Mouse (Mus musculus) intestine, embryonic 14.5 days (tissue): ENCODE measurements around the gene Zmpste24. TPM values are rescaled to one million over a fixed set of nuclear protein-coding genes. Genes with fewer than 3 reads are reported as not detected.
A peak's percentile ranks its signal among the peaks of the same experiment; 100 is the strongest.

Experiments
- ATAC-seq: fragments of 200-750 bp; cut with Nextera tagmentation; replicated peaks from 2 replicates; pipeline ENCODE4 v1.8.0; 2017; ENCODE audit warnings: low read depth, moderate number of reproducible peaks, moderate TSS enrichment, moderate library complexity; ENCODE audit not compliant: low FRiP score, low TSS enrichment
- DNase-seq: peaks from one replicate; pipeline ENCODE4 v3.0.0-alpha.2; 2018; ENCODE audit warnings: low spot score
- H3K27ac ChIP-seq: fragments of 300-500 bp; sonication (generic); 2 replicates; pipeline ENCODE4 v1.5.1; 2014; ENCODE audit warnings: low read depth, mild to moderate bottlenecking, control low read depth
- H3K27me3 ChIP-seq: fragments of 300-500 bp; sonication (generic); replicated peaks from 2 replicates; pipeline ENCODE4 v1.6.1; 2014; ENCODE audit warnings: low read length, control low read depth; ENCODE audit not compliant: control insufficient read depth, insufficient read depth
- H3K36me3 ChIP-seq: fragments of 300-500 bp; sonication (generic); 2 replicates; pipeline ENCODE4 v1.6.1; 2014; ENCODE audit warnings: low read length, control low read depth; ENCODE audit not compliant: control insufficient read depth, insufficient read depth
- H3K4me1 ChIP-seq: fragments of 300-500 bp; sonication (generic); replicated peaks from 2 replicates; pipeline ENCODE4 v1.6.1; 2014; ENCODE audit warnings: low read length, control low read depth, mixed read lengths; ENCODE audit not compliant: control insufficient read depth, insufficient read depth
- H3K4me2 ChIP-seq: fragments of 300-500 bp; sonication (generic); 2 replicates; pipeline ENCODE4 v1.6.1; 2014; ENCODE audit warnings: low read length
- H3K4me3 ChIP-seq: fragments of 300-500 bp; sonication (generic); 2 replicates; pipeline ENCODE4 v1.5.1; 2014; ENCODE audit warnings: low read depth, low read length, control low read depth, mixed read lengths
- H3K9ac ChIP-seq: fragments of 300-500 bp; sonication (generic); 2 replicates; pipeline ENCODE4 v1.6.1; 2014; ENCODE audit warnings: mild to moderate bottlenecking, low read length
- H3K9me3 ChIP-seq: fragments of 300-500 bp; sonication (generic); 2 replicates; pipeline ENCODE4 v1.6.1; 2016; ENCODE audit warnings: low read length, control low read depth; ENCODE audit not compliant: control insufficient read depth
- WGBS: fragments of 180-500 bp; shearing (Covaris S2); extraction: QIAGEN DNeasy Blood & Tissue Kit; methylation state at CpG from one replicate; pipeline ENCODE4 v1.1.7; 2014; 5-methylcytosine and 5-hydroxymethylcytosine counted together
- polyA plus RNA-seq: library from polyadenylated mRNA; unstranded; fragments of >200 nt; fragmentation: Nextera tagmentation; extraction: Ambion mirVana; gene quantifications from 2 replicates; pipeline ENCODE4 v1.2.1, GENCODE M21; 2014

The Zmpste24 gene
- polyA plus RNA-seq, 1 experiment from 2014 or later = 28.4 TPM

- WGBS = 68% methylated on average over 1 of the region's 1 CpGs
Measured at GRCm38 (mm10) chr4:121028146-121028545, 69.9 kb downstream of the Zmpste24 start.

GRCm38 (mm10) chr4:121025681-121026080 is 72.4 kb downstream of the Zmpste24 start:
- WGBS = 83% methylated on average over 2 of the region's 2 CpGs
- H3K9ac ChIP-seq = no peak overlapping the region
- H3K4me1 ChIP-seq = no peaks in the 10 kb centered on the region
- no peak overlapping the region for H3K27ac ChIP-seq
- H3K9me3 ChIP-seq = no peaks in the 10 kb centered on the region
- DNase-seq = no peak
- no peaks in the 10 kb centered on the region for H3K36me3 ChIP-seq
- no peaks in the 10 kb centered on the region for H3K27me3 ChIP-seq
- H3K4me2 ChIP-seq = no peak overlapping the region
- H3K4me3 ChIP-seq = no peak overlapping the region
- no peak for ATAC-seq

More at GRCm38 (mm10) chr4:121028146-121028545, 69.9 kb downstream of the Zmpste24 start:
- H3K4me2 ChIP-seq = no peak overlapping the region
- no peaks in the 10 kb centered on the region for H3K9me3 ChIP-seq
- no peak for ATAC-seq
- no peaks in the 10 kb centered on the region for H3K36me3 ChIP-seq
- no peak overlapping the region for H3K9ac ChIP-seq
- DNase-seq = no peak
- H3K27me3 ChIP-seq = no peaks in the 10 kb centered on the region
- H3K4me1 ChIP-seq = no peaks in the 10 kb centered on the region
- H3K27ac ChIP-seq = no peak overlapping the region
- no peak overlapping the region for H3K4me3 ChIP-seq

- Histone ChIP-seq H3K9ac (no peak overlapping the region), H3K4me2 (no peak overlapping the region), H3K4me3 (no peak overlapping the region), H3K27ac (no peak overlapping the region), H3K4me1 (no peaks in the 10 kb centered on the region), H3K36me3 (no peaks in the 10 kb centered on the region), H3K9me3 (no peaks in the 10 kb centered on the region), H3K27me3 (no peaks in the 10 kb centered on the region)
- WGBS = 92% methylated on average over 2 of the region's 2 CpGs
- ATAC-seq = no peak
- DNase-seq = no peak
Measured at GRCm38 (mm10) chr4:121023941-121024340, 74.1 kb downstream of the Zmpste24 start.

- DNase-seq = no peak
- Histone ChIP-seq H3K27ac (no peak overlapping the region), H3K4me3 (no peak overlapping the region), H3K9me3 (no peaks in the 10 kb centered on the region), H3K4me1 (no peaks in the 10 kb centered on the region), H3K4me2 (no peak overlapping the region), H3K36me3 (no peaks in the 10 kb centered on the region), H3K9ac (no peak overlapping the region), H3K27me3 (no peaks in the 10 kb centered on the region)
- 86% methylated on average over 7 of the region's 7 CpGs for WGBS
- ATAC-seq = no peak
Measured at GRCm38 (mm10) chr4:121023464-121023863, 74.6 kb downstream of the Zmpste24 start.

GRCm38 (mm10) chr4:121021911-121022310 is 76.1 kb downstream of the Zmpste24 start:
- DNase-seq (no peak), ATAC-seq (no peak)
- H3K27me3 ChIP-seq = no peaks in the 10 kb centered on the region
- no peaks in the 10 kb centered on the region for H3K9me3 ChIP-seq
- no peaks in the 10 kb centered on the region for H3K4me1 ChIP-seq
- H3K4me2 ChIP-seq = no peak overlapping the region
- H3K4me3 ChIP-seq = no peak overlapping the region
- H3K27ac ChIP-seq = no peak overlapping the region
- no peak overlapping the region for H3K9ac ChIP-seq
- H3K36me3 ChIP-seq = no peaks in the 10 kb centered on the region

GRCm38 (mm10) chr4:121020040-121020790 is 77.8 kb downstream of the Zmpste24 start:
- DNase-seq (no peak), ATAC-seq (no peak)
- WGBS = 74% methylated on average over 10 of the region's 10 CpGs
- Histone ChIP-seq H3K27ac (no peak overlapping the region), H3K4me1 (peaks cover 7% of the 10 kb centered on the region; the same call in 1 of the 2 replicates), H3K9me3 (no peaks in the 10 kb centered on the region), H3K4me3 (no peak overlapping the region), H3K27me3 (no peaks in the 10 kb centered on the region), H3K4me2 (no peak overlapping the region), H3K36me3 (no peaks in the 10 kb centered on the region), H3K9ac (no peak overlapping the region)

GRCm38 (mm10) chr4:121018250-121018649 is 79.8 kb downstream of the Zmpste24 start:
- H3K4me3 ChIP-seq = no peak overlapping the region
- peaks cover 7% of the 10 kb centered on the region; the same call in 1 of the 2 replicates for H3K4me1 ChIP-seq
- H3K4me2 ChIP-seq = no peak overlapping the region
- WGBS = 61% methylated on average over 3 of the region's 3 CpGs
- no peak for ATAC-seq
- H3K9ac ChIP-seq = no peak overlapping the region
- no peak overlapping the region for H3K27ac ChIP-seq
- no peaks in the 10 kb centered on the region for H3K27me3 ChIP-seq
- H3K36me3 ChIP-seq = no peaks in the 10 kb centered on the region
- DNase-seq = no peak
- no peaks in the 10 kb centered on the region for H3K9me3 ChIP-seq

- H3K4me2 ChIP-seq = peak within 1 kb of the TSS; percentile 79
- ATAC-seq = peak; percentile 96
- under 1% methylated on average over 44 of the region's 48 CpGs for WGBS
Measured at GRCm38 (mm10) chr4:121016928-121017657, 80.9 kb downstream of the Zmpste24 start, which contains the start of gene Smap2. Smap2 (minus strand) TSS chr4:121017247.

More at GRCm38 (mm10) chr4:121016928-121017657, 80.9 kb downstream of the Zmpste24 start, which contains the start of gene Smap2:
- H3K4me3 ChIP-seq = peak within 1 kb of the TSS; percentile 98
- no peaks in the 10 kb centered on the region for H3K27me3 ChIP-seq
- H3K4me1 ChIP-seq = peaks cover 7% of the 10 kb centered on the region; the same call in 1 of the 2 replicates
- DNase-seq = peak; percentile 98
- peak within 1 kb of the TSS; percentile 57 for H3K27ac ChIP-seq
- peak within 1 kb of the TSS; percentile 80 for H3K9ac ChIP-seq
- H3K36me3 ChIP-seq = no peaks in the 10 kb centered on the region
- H3K9me3 ChIP-seq = no peaks in the 10 kb centered on the region
